Mouse (Mus musculus) B cell, adult 2 months (primary cell): Measurements from ENCODE around the gene Apbb1.

Experiments
- DNase-seq, 2 experiments: peaks; one replicate each; pipeline ENCODE4 v3.0.0; 2022

Gene Apbb1

GRCm38 (mm10) chr7:105581094-105581703 lies at the start of gene Apbb1:
Gene Apbb1 (minus strand): TSS chr7:105581653.
- DNase-seq = peak; percentile 72 to 75

- no peak for DNase-seq
Measured at GRCm38 (mm10) chr7:105628633-105629032, 47.2 kb upstream of the Apbb1 start.

- DNase-seq = no peak
Measured at GRCm38 (mm10) chr7:105625397-105625796, 43.9 kb upstream of the Apbb1 start.

- DNase-seq = no peak
Measured at GRCm38 (mm10) chr7:105621646-105622292, 40.3 kb upstream of the Apbb1 start.

- DNase-seq = no peak
Measured at GRCm38 (mm10) chr7:105621053-105621452, 39.6 kb upstream of the Apbb1 start.

GRCm38 (mm10) chr7:105619701-105620100 lies 38.2 kb upstream of the Apbb1 start:
- no peak for DNase-seq

- DNase-seq = no peak
Measured at GRCm38 (mm10) chr7:105617810-105618209, 36.4 kb upstream of the Apbb1 start.

GRCm38 (mm10) chr7:105616561-105616960 lies 35.1 kb upstream of the Apbb1 start:
- DNase-seq = no peak

- no peak for DNase-seq
Measured at GRCm38 (mm10) chr7:105615720-105616119, 34.3 kb upstream of the Apbb1 start.

GRCm38 (mm10) chr7:105614400-105614799 lies 32.9 kb upstream of the Apbb1 start:
- no peak for DNase-seq

- no peak for DNase-seq
Measured at GRCm38 (mm10) chr7:105611767-105612166, 30.3 kb upstream of the Apbb1 start.

GRCm38 (mm10) chr7:105608467-105608866 lies 27.0 kb upstream of the Apbb1 start:
- no peak for DNase-seq

GRCm38 (mm10) chr7:105602860-105603623 lies 21.6 kb upstream of the Apbb1 start:
- peak; percentile 66 to 68 for DNase-seq

- no peak for DNase-seq
Measured at GRCm38 (mm10) chr7:105590097-105590496, 8.6 kb upstream of the Apbb1 start.

- DNase-seq = no peak
Measured at GRCm38 (mm10) chr7:105588325-105588912, 7.0 kb upstream of the Apbb1 start.

- no peak for DNase-seq
Measured at GRCm38 (mm10) chr7:105581959-105582358, 506 bp upstream of the Apbb1 start.

GRCm38 (mm10) chr7:105580627-105581089 lies 795 bp downstream of the Apbb1 start:
- DNase-seq = no peak

- DNase-seq = no peak
Measured at GRCm38 (mm10) chr7:105578481-105578880, 3.0 kb downstream of the Apbb1 start.

- DNase-seq = no peak
Measured at GRCm38 (mm10) chr7:105577377-105577871, 4.0 kb downstream of the Apbb1 start.

- DNase-seq = no peak
Measured at GRCm38 (mm10) chr7:105576166-105576748, 5.2 kb downstream of the Apbb1 start.

GRCm38 (mm10) chr7:105574537-105574936 lies 6.9 kb downstream of the Apbb1 start:
- DNase-seq = no peak

- no peak for DNase-seq
Measured at GRCm38 (mm10) chr7:105572949-105573348, 8.5 kb downstream of the Apbb1 start.

GRCm38 (mm10) chr7:105570756-105571155 lies 10.7 kb downstream of the Apbb1 start:
- DNase-seq = no peak
